Mouse (Mus musculus) lung, adult 2 months (tissue): ENCODE measurements around the gene Rnf166.

Experiments used
- CTCF ChIP-seq: fragments of 200-500 bp; IDR thresholded peaks from 2 replicates; pipeline ENCODE4 v1.5.1; 2011; ENCODE audit warnings: mild to moderate bottlenecking, low read length, control low read depth; ENCODE audit not compliant: insufficient read depth
- POLR2A ChIP-seq: fragments of 200-500 bp; IDR thresholded peaks from 2 replicates; pipeline ENCODE4 v1.6.1; 2011; ENCODE audit warnings: low read depth, mild to moderate bottlenecking, control low read depth, low read length, borderline replicate concordance; ENCODE audit errors: extremely low read depth

DNA sequence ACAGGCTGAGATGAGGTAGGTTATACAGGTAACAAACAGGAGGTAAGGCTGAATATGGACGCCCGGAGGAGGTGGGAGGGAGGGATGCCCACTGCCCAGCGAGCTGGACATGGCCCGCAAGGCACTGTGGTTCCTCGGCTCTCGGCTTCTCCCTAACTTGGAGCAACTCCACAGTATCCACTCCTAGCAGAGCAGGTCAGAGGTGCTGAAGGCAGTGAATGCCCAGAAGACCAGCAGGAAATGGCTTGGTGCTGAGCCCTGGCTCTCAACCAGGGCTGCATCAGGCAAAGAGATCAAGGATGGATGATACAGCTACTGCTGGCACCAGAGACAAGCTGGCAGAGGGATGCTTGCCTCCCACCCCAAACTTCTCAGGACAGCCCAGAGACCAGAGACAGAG is 48.6 kb upstream of the Rnf166 start:
- TF ChIP-seq CTCF: no peak
- TF ChIP-seq POLR2A: no peak
